Mouse (Mus musculus) left cerebral cortex, adult 2 months (tissue): Measurements from ENCODE around the gene Cdv3. TPM values are rescaled to one million over a fixed set of nuclear protein-coding genes. Genes with fewer than 3 reads are reported as not detected.
"Not testable (repeated sequence)": the region's sequence is repeated elsewhere in the genome, so short reads cannot be mapped to it uniquely, and the experiment has no call there.

Experiments used
- DNase-seq, 2 experiments: peaks; one replicate each; pipeline ENCODE4 v3.0.0; 2021 to 2022; ENCODE audit warnings: low spot score in 2 of 2, mixed read lengths in 1 of 2; ENCODE audit errors: extremely low spot score in 1 of 2
- H3K27ac ChIP-seq: fragments of 200-600 bp; 2 replicates; pipeline ENCODE4 v1.8.1; 2022
- H3K4me3 ChIP-seq: fragments of 200-600 bp; 2 replicates; pipeline ENCODE4 v1.8.1; 2022
- CTCF ChIP-seq: fragments of 200-600 bp; IDR thresholded peaks from 2 replicates; pipeline ENCODE4 v1.8.1; 2022; ENCODE audit warnings: antibody characterized with exemption, mild to moderate bottlenecking, moderate library complexity
- intact Hi-C: fragments of 180-260 bp; cut with DNase I; formaldehyde crosslinking; loops from one replicate; pipeline ENCODE4 v1.15.1; 2025
- total RNA-seq, 2 experiments: library from RNA; stranded (reverse); gene quantifications; 2 replicates each; pipeline ENCODE4 v1.2.3; 2021

Gene Cdv3
- total RNA-seq, 2 experiments from 2014 or later, result 74.1 to 79.7 TPM

- DNase-seq, result peak; percentile 53 to 60
- intact Hi-C loops, result loop anchor here (5.0 to 10.0 kb wide), 4 partner anchors 57 to 640 kb away; partner anchors contain the start of genes 1300017J02Rik, Nphp3, Tmem108 and Topbp1
- no peak for TF ChIP-seq CTCF
- peak overlapping the region; percentile 90 for H3K4me3 ChIP-seq
- H3K27ac ChIP-seq, result peak overlapping the region; percentile 89
These were observed 895 bp downstream of the Cdv3 start for GRCm38 (mm10) chr9:103364601-103365289.

- no peak; the same call in none of the 2 replicates for TF ChIP-seq CTCF
- intact Hi-C loops, result loop anchor here (5.0 to 10.0 kb wide), 4 partner anchors 57 to 641 kb away; partner anchors contain the start of genes 1300017J02Rik, Nphp3, Tmem108 and Topbp1
- no peak overlapping the region for H3K27ac ChIP-seq
These were observed 1.8 kb downstream of the Cdv3 start for GRCm38 (mm10) chr9:103363730-103364417.

GRCm38 (mm10) chr9:103363088-103363487 is 2.6 kb downstream of the Cdv3 start:
- intact Hi-C loops, result loop anchor here (5.0 to 10.0 kb wide), 4 partner anchors 56 to 642 kb away; partner anchors contain the start of genes 1300017J02Rik, Nphp3, Tmem108 and Topbp1

More at GRCm38 (mm10) chr9:103363730-103364417, 1.8 kb downstream of the Cdv3 start:
- peak overlapping the region; percentile 90 for H3K4me3 ChIP-seq
- DNase-seq, result no peak

GRCm38 (mm10) chr9:103360642-103361041 is 5.0 kb downstream of the Cdv3 start:
- Histone ChIP-seq H3K27ac (no peak overlapping the region), H3K4me3 (no peak overlapping the region)
- intact Hi-C loops, result loop anchor here (5.0 to 10.0 kb wide), 4 partner anchors 53 to 644 kb away; partner anchors contain the start of genes 1300017J02Rik, Nphp3, Tmem108 and Topbp1
- no peak for DNase-seq
- no peak for TF ChIP-seq CTCF

More at GRCm38 (mm10) chr9:103363088-103363487, 2.6 kb downstream of the Cdv3 start:
- Histone ChIP-seq H3K27ac (no peak overlapping the region), H3K4me3 (no peak overlapping the region)
- TF ChIP-seq CTCF, result no peak
- DNase-seq, result no peak

- Histone ChIP-seq H3K4me3 (no peak overlapping the region), H3K27ac (no peak overlapping the region)
- no peak for DNase-seq
- intact Hi-C loops, result no loop called here
- no peak for TF ChIP-seq CTCF
These were observed 7.1 kb downstream of the Cdv3 start for GRCm38 (mm10) chr9:103358545-103358944.

GRCm38 (mm10) chr9:103357893-103358292 is 7.7 kb downstream of the Cdv3 start:
- H3K27ac ChIP-seq, result no peak overlapping the region
- H3K4me3 ChIP-seq, result no peak overlapping the region
- DNase-seq, result no peak
- intact Hi-C loops, result no loop called here
- peak; percentile 37 for TF ChIP-seq CTCF

GRCm38 (mm10) chr9:103353500-103354260 is 12.0 kb downstream of the Cdv3 start:
- intact Hi-C loops, H3K27ac ChIP-seq, DNase-seq: not testable (repeated sequence)

GRCm38 (mm10) chr9:103348791-103349190 is 16.8 kb downstream of the Cdv3 start:
- intact Hi-C loops, result no loop called here
- no peak for DNase-seq
- Histone ChIP-seq H3K4me3 (no peak overlapping the region), H3K27ac (no peak overlapping the region)
- no peak for TF ChIP-seq CTCF

More at GRCm38 (mm10) chr9:103353500-103354260, 12.0 kb downstream of the Cdv3 start:
- H3K4me3 ChIP-seq, result not testable (repeated sequence)

GRCm38 (mm10) chr9:103347996-103348490 is 17.6 kb downstream of the Cdv3 start:
- H3K4me3 ChIP-seq, result no peak overlapping the region

GRCm38 (mm10) chr9:103347045-103347444 is 18.6 kb downstream of the Cdv3 start:
- intact Hi-C loops, result no loop called here
- no peak overlapping the region for H3K4me3 ChIP-seq

More at GRCm38 (mm10) chr9:103347996-103348490, 17.6 kb downstream of the Cdv3 start:
- no peak for TF ChIP-seq CTCF
- intact Hi-C loops, result no loop called here
- DNase-seq, result no peak
- H3K27ac ChIP-seq, result no peak overlapping the region

GRCm38 (mm10) chr9:103336912-103337311 is 28.7 kb downstream of the Cdv3 start:
- no peak for TF ChIP-seq CTCF
- intact Hi-C loops, result no loop called here
- no peak for DNase-seq
- Histone ChIP-seq H3K27ac (no peak overlapping the region), H3K4me3 (no peak overlapping the region)

More at GRCm38 (mm10) chr9:103347045-103347444, 18.6 kb downstream of the Cdv3 start:
- no peak for TF ChIP-seq CTCF
- no peak overlapping the region for H3K27ac ChIP-seq
- DNase-seq, result no peak
